Mouse (Mus musculus): ENCODE measurements at regions not wholly inside any gene's neighbourhood (a gene's known extent, or its start where the extent isn't known, plus 50 kb on each side); places are given as distances from the start of the nearest gene placed in this dataset.

DNA sequence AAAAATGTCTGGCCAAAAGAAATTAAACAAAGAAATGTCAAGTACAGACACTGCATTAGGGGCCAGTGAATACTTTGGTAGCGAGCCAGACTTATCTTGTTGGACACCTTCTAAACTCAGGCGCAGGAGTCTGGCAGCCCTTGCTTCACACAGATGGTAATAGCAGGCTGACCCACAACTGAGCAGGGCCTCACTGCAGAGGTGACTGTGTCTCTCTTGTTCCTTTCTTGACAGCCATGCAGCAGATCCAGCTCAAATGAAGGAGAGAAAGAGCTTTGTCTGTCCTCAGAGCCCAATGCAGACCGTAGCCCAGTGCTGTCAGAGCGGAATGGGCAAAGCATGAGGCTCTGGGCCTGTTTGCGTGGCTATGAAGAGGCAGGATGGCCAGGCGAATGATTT lies 83.9 kb upstream of the Vps8 start:
- no peak for TF ChIP-seq POLR2A (IDR thresholded peaks at IDR 0.05; ENCODE audit: insufficient read length, low read depth)
- no peak for TF ChIP-seq E2F4 (IDR thresholded peaks at IDR 0.05; ENCODE audit: insufficient read depth)

All from myocyte (in vitro differentiated cells).